Mouse (Mus musculus): ENCODE data around the gene Baiap2. TPM values are rescaled to one million over a fixed set of nuclear protein-coding genes. Genes with fewer than 3 reads are reported as not detected.
A peak's percentile ranks its signal among the peaks of the same experiment; 100 is the strongest.

The Baiap2 gene
- total RNA-seq, 2 experiments from 2014 or later, result 148 TPM

DNA sequence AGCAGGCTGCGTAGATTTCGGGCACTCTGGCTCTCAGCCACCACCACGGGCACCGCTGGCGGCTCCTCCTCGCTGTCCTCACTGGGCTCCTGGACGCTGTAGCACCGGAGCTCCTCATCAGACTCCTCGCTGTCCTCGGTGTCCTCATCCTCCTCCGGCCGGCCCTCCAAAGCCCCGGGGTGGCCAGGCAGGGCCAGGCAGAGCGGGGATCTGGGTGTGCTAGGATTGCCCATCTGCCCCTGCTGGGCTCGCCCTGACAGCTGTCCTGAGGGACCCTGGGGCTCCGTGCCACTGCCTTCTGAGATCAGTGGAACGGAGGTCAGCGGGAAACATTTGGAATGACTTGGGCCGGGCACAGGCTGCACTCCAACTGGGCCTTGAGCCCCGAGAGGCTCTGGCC lies 67.4 kb downstream of the Baiap2 start:
- DNase-seq (ENCODE audit: low spot score in 2 of 2), result no peak

- DNase-seq (ENCODE audit: low spot score in 2 of 2), result no peak
Observed at GRCm38 (mm10) chr11:120011114-120011760, 68.7 kb downstream of the Baiap2 start.

- no peak for DNase-seq (ENCODE audit: low spot score in 2 of 2)
Observed at GRCm38 (mm10) chr11:120011761-120012560, 69.4 kb downstream of the Baiap2 start.

- DNase-seq (ENCODE audit: low spot score in 2 of 2), result no peak
Observed at GRCm38 (mm10) chr11:120012702-120013101, 70.1 kb downstream of the Baiap2 start.

GRCm38 (mm10) chr11:120013174-120013711 lies 70.7 kb downstream of the Baiap2 start:
- peak; percentile 86 to 90 for DNase-seq (ENCODE audit: low spot score in 2 of 2)

DNA sequence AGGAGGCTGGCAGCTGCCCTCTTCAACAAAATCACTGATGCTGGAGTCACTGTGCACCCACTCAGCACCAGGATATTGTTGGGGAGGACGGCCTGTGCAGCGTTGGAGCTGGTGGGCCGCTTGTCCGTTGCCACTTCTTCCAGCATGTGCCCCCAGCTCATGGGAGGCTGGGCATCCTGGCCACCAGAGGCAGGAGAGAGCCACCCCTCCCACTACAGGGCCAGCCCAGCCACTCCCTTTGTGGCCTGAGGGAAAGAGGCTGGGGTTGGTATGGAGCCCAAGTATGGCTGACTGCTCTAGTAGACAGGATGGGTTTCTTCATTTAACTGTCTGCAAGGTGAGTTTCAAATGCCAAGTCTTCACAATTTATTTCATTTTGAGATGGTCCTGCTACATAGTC lies 72.2 kb downstream of the Baiap2 start:
- DNase-seq (ENCODE audit: low spot score in 2 of 2), result no peak

- no peak for DNase-seq (ENCODE audit: low spot score in 2 of 2)
Observed at GRCm38 (mm10) chr11:120017011-120017410, 74.4 kb downstream of the Baiap2 start.

- DNase-seq (ENCODE audit: low spot score in 2 of 2), result no peak
Observed at GRCm38 (mm10) chr11:120019542-120020440, 77.2 kb downstream of the Baiap2 start.

- no peak for DNase-seq (ENCODE audit: low spot score in 2 of 2)
Observed at GRCm38 (mm10) chr11:120021367-120021766, 78.8 kb downstream of the Baiap2 start.

DNA sequence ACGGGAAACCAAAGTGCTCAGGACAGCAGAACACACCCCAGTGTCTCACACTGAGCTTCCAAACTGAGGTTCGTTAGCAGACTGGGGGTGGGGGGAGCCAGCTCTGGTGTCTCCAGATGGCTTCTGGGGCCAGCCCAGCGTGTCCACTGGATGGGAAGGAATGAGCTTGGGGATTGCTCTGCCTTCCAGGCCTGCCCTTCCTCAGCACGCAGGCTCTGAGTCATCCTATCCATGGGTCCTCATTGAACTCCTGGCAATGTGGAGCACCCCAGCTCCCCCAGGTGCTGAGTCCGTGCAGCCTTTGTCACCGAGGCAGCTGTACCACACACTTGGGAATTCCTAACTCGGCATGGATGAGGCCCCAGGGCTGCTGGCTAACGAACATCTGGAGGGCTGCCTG lies 79.7 kb downstream of the Baiap2 start:
- DNase-seq (ENCODE audit: low spot score in 2 of 2), result no peak

- no peak for DNase-seq (ENCODE audit: low spot score in 2 of 2)
Observed at GRCm38 (mm10) chr11:120022841-120023240, 80.3 kb downstream of the Baiap2 start.

DNA sequence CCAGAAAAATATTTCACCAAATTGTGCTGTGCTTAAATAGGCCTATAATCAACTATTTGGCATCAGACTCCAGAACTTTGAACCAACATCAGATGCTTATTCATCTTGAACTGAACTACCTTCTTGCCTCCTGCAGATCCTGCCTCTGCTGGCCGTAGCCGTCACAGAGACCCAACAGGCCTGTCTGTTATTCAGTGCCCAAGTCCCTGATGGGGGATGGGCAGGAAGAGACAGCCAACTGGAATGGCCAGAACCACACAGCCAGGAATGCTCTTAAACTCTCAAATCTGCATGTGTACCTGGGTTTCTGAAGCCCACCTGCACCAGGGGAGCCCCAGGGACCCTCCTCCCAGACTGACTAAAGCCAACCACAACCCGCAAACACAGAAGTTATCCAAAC lies 84.4 kb downstream of the Baiap2 start:
- no peak for DNase-seq (ENCODE audit: low spot score in 2 of 2)

DNA sequence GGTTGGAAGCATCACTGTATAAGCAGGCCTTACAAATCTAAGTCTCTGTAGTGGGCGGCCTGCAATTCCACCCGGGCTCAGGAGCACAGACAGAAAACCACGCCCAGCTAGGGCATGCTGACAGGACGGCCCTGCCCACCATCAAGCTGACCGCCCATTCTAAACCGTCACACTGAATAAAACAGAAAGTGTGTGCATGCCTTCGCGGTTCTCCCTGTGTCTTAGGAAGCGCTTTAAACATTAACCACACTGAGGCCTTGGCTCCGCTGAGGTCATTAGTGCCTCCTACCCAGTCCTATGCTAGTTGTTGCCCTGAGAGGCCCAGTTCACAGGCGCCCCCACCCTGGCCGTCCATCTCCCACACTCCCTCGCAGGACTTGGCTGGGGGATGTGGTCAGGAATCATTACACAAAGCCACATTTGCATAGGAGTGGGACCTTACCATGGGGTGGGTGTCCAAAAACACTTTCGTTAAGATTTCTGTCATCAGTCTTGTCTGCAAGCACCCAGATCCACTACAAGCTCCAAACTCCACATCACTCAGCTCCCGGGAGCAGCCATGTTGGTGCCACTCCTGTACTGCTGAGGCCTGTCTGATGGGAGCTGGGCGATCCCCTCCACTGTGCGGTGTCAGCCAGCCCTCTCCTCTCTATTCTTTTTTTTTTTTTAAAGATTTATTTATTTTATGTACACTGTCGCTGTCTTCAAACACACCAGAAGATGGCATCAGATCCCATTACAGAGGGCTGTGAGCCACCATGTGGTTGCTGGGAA lies 85.9 kb downstream of the Baiap2 start:
- DNase-seq (ENCODE audit: low spot score in 2 of 2), result no peak

DNA sequence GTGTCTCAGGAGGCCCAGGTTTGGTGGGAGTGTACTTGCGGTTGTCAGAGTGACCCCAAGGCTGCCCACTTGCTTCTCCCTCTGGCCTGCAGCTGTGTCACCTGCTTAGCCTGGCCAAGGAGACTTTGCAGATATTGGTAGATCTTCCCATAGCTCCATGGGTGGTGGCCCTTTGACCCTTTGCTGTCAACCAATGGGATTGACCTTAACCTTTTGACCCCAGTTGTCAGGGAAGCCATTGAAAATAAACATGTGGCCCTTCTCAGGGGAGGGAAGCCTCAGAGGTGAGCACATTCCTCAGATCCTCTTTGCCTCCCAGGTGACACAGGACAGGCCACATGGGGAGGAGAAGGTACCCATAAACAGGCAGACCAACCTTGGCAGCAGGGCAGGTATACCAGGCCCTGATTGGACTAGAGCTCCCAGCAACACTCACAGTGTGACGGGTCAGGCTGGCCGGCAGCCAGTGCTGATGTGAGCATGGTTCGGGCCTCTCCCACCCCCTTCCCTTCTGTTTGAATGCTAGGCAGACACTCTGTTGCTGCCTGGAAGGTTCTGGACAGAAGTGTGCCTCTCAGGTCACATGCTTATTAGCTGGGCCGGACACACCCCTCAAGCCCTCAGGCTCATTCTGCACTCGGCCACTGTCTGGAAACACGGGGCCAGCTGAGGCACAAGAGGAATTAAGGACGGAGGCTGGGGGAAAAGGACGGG lies 87.0 kb downstream of the Baiap2 start:
- no peak for DNase-seq (ENCODE audit: low spot score in 2 of 2)

- DNase-seq (ENCODE audit: low spot score in 2 of 2), result peak in 1 of 2 experiments; percentile 58
Observed at GRCm38 (mm10) chr11:120030145-120030901, 87.8 kb downstream of the Baiap2 start.

DNA sequence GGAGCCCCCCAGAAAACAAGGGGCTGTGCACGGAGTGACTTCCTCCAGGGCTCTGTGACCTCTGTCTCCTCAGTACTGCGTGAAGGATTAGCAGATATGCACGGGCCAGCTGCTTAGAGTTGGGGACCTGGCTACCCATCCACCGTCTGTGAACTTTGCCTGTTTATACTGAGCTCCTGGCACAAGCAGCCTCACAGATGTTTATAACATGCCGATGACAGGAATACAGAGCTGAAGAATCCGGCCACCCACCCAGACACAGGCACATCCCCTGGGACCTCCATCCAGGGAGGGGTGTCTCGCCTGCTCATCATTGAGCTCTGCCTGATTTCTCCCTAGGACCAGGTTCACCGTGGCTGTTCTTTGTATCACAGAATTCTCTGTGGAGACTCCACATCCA lies 89.5 kb downstream of the Baiap2 start:
- DNase-seq (ENCODE audit: low spot score in 2 of 2), result no peak

DNA sequence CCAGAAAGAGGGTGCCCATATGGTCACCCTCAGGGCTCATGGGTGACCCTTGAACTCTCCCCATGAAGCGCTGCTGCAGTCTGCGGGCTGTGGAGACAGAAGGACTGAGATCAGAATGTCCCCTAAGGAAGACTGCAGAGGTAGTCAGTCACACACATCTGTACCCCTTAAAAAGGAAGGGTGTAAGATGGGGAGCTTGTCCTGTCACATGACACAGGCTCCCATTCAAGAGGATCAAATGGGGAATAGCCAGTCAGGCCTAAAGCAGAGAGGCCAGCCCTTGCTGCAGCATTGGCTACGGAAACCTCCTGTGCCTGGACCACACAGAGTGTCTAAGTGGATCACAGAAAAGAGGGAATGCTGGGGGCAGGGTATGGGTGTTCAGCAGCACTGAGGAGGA lies 90.9 kb downstream of the Baiap2 start:
- no peak for DNase-seq (ENCODE audit: low spot score in 2 of 2)

- no peak for DNase-seq (ENCODE audit: low spot score in 2 of 2)
Observed at GRCm38 (mm10) chr11:120034306-120034705, 91.7 kb downstream of the Baiap2 start.

DNA sequence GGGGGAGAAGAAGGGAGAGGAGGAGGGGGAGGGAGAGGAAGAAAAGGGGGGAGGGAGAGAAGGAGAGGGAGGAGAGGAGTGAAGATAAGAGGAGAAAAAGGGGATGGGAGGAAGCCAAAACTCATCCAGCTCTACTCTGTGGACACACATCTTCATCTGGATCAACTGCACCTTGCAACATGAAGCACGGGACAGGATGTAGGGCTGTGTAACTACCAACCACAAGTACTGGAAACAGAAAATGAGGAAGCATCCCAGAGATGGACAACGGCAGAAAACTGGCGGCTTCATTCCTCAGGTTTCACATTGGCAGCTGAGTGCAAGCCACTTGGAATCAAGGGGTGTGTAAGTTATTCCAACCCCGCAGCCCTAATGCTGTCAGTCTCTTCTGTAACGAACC lies 92.2 kb downstream of the Baiap2 start:
- no peak for DNase-seq (ENCODE audit: low spot score in 2 of 2)

All from layer of hippocampus, postnatal 14 days (tissue).